Mouse (Mus musculus) neural tube, embryonic 12.5 days (tissue): ENCODE data around the gene Ascc1. TPM values are rescaled to one million over a fixed set of nuclear protein-coding genes. Genes with fewer than 3 reads are reported as not detected.

ENCODE experiments used
- ATAC-seq: fragments of 200-750 bp; cut with Nextera tagmentation; 2 replicates; pipeline ENCODE4 v1.8.0; 2017; ENCODE audit warnings: low read depth, mild to moderate bottlenecking, moderate TSS enrichment, moderate library complexity; ENCODE audit not compliant: low FRiP score
- H3K27ac ChIP-seq: fragments of 300-500 bp; sonication (generic); 2 replicates; pipeline ENCODE4 v1.5.1; 2016
- H3K27me3 ChIP-seq: fragments of 300-500 bp; sonication (generic); replicated peaks from 2 replicates; pipeline ENCODE4 v1.6.1; 2016; ENCODE audit warnings: mild to moderate bottlenecking
- H3K36me3 ChIP-seq: fragments of 300-500 bp; sonication (generic); 2 replicates; pipeline ENCODE4 v1.6.1; 2016; ENCODE audit warnings: mild to moderate bottlenecking
- H3K4me1 ChIP-seq: fragments of 300-500 bp; sonication (generic); 2 replicates; pipeline ENCODE4 v1.6.1; 2016
- H3K4me2 ChIP-seq: fragments of 300-500 bp; sonication (generic); replicated peaks from 2 replicates; pipeline ENCODE4 v1.6.1; 2016; ENCODE audit warnings: mild to moderate bottlenecking
- H3K4me3 ChIP-seq: fragments of 300-500 bp; sonication (generic); 2 replicates; pipeline ENCODE4 v1.5.1; 2016
- H3K9ac ChIP-seq: fragments of 300-500 bp; sonication (generic); 2 replicates; pipeline ENCODE4 v1.6.1; 2016; ENCODE audit warnings: mild to moderate bottlenecking
- H3K9me3 ChIP-seq: fragments of 300-500 bp; sonication (generic); 2 replicates; pipeline ENCODE4 v1.6.1; 2016; ENCODE audit warnings: mild to moderate bottlenecking
- WGBS: fragments of 180-500 bp; shearing (Covaris S2); methylation state at CpG from one replicate; pipeline ENCODE4 v1.1.7; 2016; 5-methylcytosine and 5-hydroxymethylcytosine counted together
- polyA plus RNA-seq: library from polyadenylated mRNA; unstranded; fragments of >200 nt; fragmentation: Nextera tagmentation; extraction: Ambion mirVana; gene quantifications from 2 replicates; pipeline ENCODE4 v1.2.1, GENCODE M21; 2016

Ascc1 gene
- polyA plus RNA-seq, 1 experiment from 2014 or later = 37.0 TPM

DNA sequence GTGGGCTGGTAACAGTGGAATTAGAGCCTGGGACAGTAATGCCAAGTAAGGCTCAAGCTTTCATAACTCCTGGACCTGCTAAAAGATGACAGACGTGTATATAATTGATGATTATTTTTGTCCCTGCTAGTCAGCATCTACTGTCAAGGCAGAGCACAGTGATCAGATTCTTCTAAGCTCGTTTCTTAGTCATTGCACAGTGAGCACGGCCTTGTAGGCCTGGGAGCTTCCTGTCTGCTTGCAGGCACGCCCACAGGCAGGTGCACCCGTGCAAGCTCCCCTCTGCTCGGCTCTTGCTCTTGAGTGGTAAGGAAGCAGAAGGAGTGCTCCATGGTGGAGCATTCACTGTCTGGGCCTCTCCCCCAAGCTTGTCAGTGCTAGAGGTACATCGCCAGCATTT, 25.6 kb downstream of the Ascc1 start:
- Histone ChIP-seq H3K4me1 (peaks cover 25% of the 10 kb centered on the region), H3K27ac (0 out of 2 replicates have a peak overlapping the region, but pooled peaks have one; percentile 42), H3K9ac (no peak overlapping the region), H3K4me3 (no peak overlapping the region), H3K9me3 (no peaks in the 10 kb centered on the region), H3K27me3 (no peaks in the 10 kb centered on the region), H3K36me3 (no peaks in the 10 kb centered on the region), H3K4me2 (no peak overlapping the region)
- 85% methylated on average over 7 of the region's 7 CpGs for WGBS
- no peak for ATAC-seq

DNA sequence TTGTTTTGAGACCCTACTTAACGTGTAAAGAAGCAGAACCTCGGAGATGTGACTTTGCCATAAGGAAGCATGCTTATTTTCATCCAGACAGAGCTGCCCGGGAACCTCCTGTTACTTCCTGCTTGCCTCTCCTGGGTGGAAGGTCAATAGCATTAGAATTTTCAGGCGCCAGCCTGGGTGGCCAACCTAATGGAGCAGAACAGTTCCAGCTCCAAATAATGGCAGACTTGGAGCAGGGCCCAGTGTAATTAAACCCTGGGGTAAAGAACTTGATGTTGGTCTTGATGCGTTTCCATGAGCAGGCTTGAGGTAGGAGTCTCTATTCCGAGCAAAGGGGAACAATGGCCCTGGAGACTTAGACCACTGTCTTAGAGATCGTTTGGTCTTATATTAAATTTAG, 26.4 kb downstream of the Ascc1 start:
- WGBS = 70% methylated on average over 7 of the region's 7 CpGs
- Histone ChIP-seq H3K27ac (no peak overlapping the region), H3K4me3 (no peak overlapping the region), H3K4me2 (no peak overlapping the region), H3K9ac (no peak overlapping the region), H3K9me3 (no peaks in the 10 kb centered on the region), H3K27me3 (no peaks in the 10 kb centered on the region), H3K36me3 (no peaks in the 10 kb centered on the region), H3K4me1 (peaks cover 26% of the 10 kb centered on the region)
- ATAC-seq = no peak

DNA sequence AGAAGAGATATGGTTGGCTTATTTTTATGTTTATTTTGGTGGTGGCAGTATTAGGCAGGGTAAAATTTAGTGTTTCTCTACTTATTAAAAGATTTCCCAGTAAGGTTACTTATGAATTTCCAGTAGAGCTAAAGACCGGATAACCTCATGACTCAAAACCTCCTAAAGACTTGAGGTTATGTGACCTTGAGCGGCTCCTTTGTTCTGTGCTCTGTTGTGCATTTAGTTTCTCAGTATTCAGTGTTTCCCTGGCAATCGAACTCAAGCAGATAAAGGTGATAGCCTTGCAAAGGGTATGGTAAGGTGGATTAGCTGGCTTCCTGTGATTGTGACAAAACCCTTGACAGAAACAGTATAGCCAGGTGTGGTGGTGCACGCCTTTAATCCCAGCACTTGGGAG, 26.8 kb downstream of the Ascc1 start:
- H3K36me3 ChIP-seq = no peaks in the 10 kb centered on the region
- no peaks in the 10 kb centered on the region for H3K27me3 ChIP-seq
- H3K27ac ChIP-seq = no peak overlapping the region
- WGBS = 89% methylated on average over 4 of the region's 4 CpGs
- no peak overlapping the region for H3K9ac ChIP-seq
- no peaks in the 10 kb centered on the region for H3K9me3 ChIP-seq
- no peak for ATAC-seq
- H3K4me1 ChIP-seq = peaks cover 26% of the 10 kb centered on the region
- no peak overlapping the region for H3K4me2 ChIP-seq
- H3K4me3 ChIP-seq = no peak overlapping the region

DNA sequence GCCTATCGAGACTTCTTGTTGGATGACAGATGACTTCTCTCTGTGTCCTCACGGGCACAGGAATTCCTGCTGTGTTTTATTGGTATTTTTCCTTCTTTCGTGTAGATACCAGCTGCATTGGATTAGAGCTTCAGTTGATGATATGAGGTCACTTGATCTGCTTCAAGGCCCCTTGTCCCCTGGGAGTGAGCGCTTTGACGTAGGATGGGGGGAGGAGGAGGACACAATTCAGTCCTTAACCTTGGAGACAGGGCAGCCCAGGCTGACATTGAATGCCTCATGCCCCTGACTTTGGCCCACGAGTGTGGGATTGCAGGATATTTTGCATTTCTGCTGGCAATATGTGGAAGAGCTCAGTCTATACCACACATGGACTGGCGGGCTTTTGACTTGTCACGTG, 29.0 kb downstream of the Ascc1 start:
- Histone ChIP-seq H3K9me3 (no peaks in the 10 kb centered on the region), H3K9ac (no peak overlapping the region), H3K27me3 (no peaks in the 10 kb centered on the region), H3K36me3 (no peaks in the 10 kb centered on the region), H3K27ac (no peak overlapping the region), H3K4me3 (no peak overlapping the region), H3K4me2 (no peak overlapping the region), H3K4me1 (peaks cover 23% of the 10 kb centered on the region)
- no peak for ATAC-seq
- 77% methylated on average over 8 of the region's 8 CpGs for WGBS

DNA sequence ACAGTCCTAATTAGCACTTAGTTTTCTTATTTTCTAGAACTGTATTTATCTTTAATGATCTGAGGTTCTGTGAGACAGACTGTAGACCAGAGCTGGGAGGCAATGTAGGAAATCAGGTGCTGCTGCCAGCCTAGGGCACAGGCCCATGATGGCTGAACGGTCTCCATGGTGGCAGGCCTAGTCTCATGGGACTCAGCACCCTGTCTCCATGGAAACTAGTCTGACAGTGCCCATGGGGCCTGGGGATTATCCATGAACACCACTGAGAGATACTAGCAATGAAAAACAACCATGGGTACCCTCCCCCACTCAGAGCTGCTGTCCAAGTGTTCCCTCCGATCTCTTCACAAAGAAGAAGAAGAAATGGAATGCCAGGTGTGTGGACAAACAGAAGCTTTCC, 29.4 kb downstream of the Ascc1 start:
- Histone ChIP-seq H3K27me3 (no peaks in the 10 kb centered on the region), H3K36me3 (no peaks in the 10 kb centered on the region), H3K4me2 (no peak overlapping the region), H3K4me1 (peaks cover 19% of the 10 kb centered on the region), H3K9me3 (no peaks in the 10 kb centered on the region), H3K9ac (no peak overlapping the region), H3K4me3 (no peak overlapping the region), H3K27ac (no peak overlapping the region)
- ATAC-seq = peak; percentile 63; the same call in 1 of the 2 replicates
- 59% methylated on average over 2 of the region's 2 CpGs for WGBS

DNA sequence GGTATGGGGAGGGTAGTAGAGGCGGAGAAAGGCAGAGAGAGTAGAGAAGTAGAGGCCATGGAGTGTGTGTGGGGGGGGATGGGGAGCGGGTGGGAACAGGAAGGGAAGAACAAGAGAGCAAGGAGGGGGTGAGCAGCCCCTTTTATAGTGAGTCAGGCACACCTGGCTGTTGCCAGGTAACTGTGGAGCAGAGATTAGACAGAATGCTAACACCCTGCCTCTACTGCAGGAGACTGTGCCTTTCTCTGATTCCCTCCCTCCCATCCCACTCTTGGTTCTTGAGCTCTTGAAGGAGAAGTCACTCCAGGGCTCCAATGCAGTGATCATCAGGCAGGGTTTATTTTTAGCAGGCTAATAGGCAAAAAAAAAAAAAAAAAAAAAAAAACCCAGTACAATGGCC, 30.0 kb downstream of the Ascc1 start:
- H3K36me3 ChIP-seq = no peaks in the 10 kb centered on the region
- H3K27me3 ChIP-seq = no peaks in the 10 kb centered on the region
- no peak overlapping the region for H3K9ac ChIP-seq
- no peak for ATAC-seq
- WGBS = 40% methylated on average over 2 of the region's 2 CpGs
- H3K9me3 ChIP-seq = no peaks in the 10 kb centered on the region
- H3K4me1 ChIP-seq = peaks cover 18% of the 10 kb centered on the region
- H3K27ac ChIP-seq = no peak overlapping the region
- H3K4me3 ChIP-seq = no peak overlapping the region
- no peak overlapping the region for H3K4me2 ChIP-seq

DNA sequence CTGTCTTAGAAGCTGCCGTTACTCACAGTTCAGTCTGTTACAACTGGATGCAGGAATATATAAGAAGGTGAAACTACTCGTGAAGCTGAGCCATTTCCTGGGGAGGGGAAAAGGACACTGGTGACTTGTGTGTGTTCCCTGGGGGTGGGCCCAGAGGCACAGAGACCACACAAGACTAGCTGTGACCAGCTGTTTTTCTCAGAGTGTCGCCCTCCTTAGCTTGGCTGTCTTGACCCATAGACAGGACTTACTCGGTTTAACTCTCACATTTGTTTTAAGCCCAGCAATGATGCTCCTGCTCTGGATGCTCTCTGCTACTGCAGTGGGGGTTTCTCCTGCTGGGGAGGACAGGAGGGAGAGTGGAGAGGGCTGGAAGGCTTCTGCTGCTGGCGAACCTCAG, 30.5 kb downstream of the Ascc1 start:
- no peak for ATAC-seq
- Histone ChIP-seq H3K9ac (no peak overlapping the region), H3K27ac (no peak overlapping the region), H3K4me1 (peaks cover 18% of the 10 kb centered on the region), H3K36me3 (no peaks in the 10 kb centered on the region), H3K4me3 (no peak overlapping the region), H3K9me3 (no peaks in the 10 kb centered on the region), H3K4me2 (no peak overlapping the region), H3K27me3 (no peaks in the 10 kb centered on the region)
- WGBS = 62% methylated on average over 5 of the region's 5 CpGs

DNA sequence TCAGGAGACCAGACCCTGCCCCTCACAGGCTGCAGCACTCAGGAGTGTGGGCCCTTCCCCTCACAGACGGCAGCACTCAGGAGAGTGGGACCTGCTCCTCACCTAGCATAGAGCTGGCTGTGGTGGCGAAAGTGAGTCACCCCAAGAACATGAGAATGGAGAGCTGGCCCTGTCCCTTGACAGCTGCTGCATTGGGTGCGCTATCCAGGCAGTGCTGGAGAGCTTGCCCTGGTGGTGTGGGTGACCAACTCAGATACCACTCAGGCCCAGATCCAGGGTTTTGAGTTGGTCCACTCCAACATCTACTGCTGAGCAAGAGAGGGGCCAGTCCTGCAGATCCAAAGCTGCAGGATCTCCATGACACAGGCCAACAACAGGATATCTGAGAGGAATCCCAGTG, 32.0 kb downstream of the Ascc1 start:
- H3K4me1 ChIP-seq = peaks cover 10% of the 10 kb centered on the region; the same call in 1 of the 2 replicates
- 81% methylated on average over 3 of the region's 3 CpGs for WGBS
- no peak overlapping the region for H3K4me2 ChIP-seq
- no peaks in the 10 kb centered on the region for H3K9me3 ChIP-seq
- no peak overlapping the region for H3K9ac ChIP-seq
- no peaks in the 10 kb centered on the region for H3K36me3 ChIP-seq
- no peak overlapping the region for H3K27ac ChIP-seq
- H3K27me3 ChIP-seq = no peaks in the 10 kb centered on the region
- H3K4me3 ChIP-seq = no peak overlapping the region
- no peak for ATAC-seq

DNA sequence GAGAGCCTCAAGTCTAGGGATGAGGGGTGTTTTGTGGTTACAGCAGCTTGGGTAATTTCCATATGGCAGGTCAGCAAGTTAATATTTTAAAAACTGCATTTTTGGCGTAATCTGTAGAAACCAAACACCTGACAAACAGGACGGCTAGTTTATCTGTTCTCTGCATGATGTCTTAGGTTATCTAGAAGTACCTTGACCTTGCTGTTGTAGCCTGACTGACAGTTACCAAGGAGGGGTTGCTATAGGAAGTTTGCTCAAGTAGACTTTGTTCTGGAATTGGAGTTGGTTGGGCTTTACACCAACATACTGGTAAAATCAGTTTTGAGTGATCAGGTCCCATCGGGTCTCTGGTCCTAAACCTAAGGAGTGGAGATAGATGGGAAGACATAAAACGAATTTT, 33.1 kb downstream of the Ascc1 start:
- Histone ChIP-seq H3K36me3 (no peaks in the 10 kb centered on the region), H3K9me3 (no peaks in the 10 kb centered on the region), H3K27me3 (no peaks in the 10 kb centered on the region), H3K9ac (no peak overlapping the region), H3K4me2 (no peak overlapping the region), H3K4me1 (peaks cover 10% of the 10 kb centered on the region; the same call in 1 of the 2 replicates), H3K4me3 (no peak overlapping the region), H3K27ac (no peak overlapping the region)
- 84% methylated on average over 4 of the region's 4 CpGs for WGBS
- no peak for ATAC-seq

DNA sequence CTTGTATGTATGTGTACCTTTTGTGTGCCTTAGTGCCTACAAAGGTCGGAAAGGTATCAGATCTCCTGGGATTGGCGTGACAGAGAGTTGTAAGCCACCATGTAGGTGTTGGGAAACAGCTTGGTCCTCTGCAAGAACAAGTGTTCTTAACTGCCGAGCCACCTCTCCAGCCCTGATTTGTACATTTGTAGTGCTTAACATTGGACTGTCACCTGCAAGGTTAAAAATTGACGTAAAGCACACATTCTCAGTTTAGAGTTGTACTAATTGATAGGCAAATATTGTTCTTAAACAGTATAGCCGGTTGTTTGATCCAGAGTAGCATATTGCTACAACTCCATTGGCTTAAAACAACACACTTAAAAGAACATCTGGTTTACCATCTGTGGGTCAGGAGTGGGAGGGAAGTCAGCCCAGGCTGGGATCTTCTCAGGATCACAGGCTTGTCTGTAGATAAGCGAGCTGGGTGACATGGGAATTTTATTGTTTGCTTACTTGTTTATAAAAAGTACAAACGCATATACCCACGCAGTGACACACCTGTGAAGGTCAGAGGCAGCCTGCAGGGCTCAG, 39.8 kb downstream of the Ascc1 start:
- Histone ChIP-seq H3K4me3 (no peak overlapping the region), H3K36me3 (no peaks in the 10 kb centered on the region), H3K27ac (no peak overlapping the region), H3K4me2 (no peak overlapping the region), H3K9me3 (no peaks in the 10 kb centered on the region), H3K9ac (no peak overlapping the region), H3K27me3 (no peaks in the 10 kb centered on the region), H3K4me1 (no peaks in the 10 kb centered on the region)
- ATAC-seq = no peak
- 86% methylated on average over 8 of the region's 8 CpGs for WGBS

DNA sequence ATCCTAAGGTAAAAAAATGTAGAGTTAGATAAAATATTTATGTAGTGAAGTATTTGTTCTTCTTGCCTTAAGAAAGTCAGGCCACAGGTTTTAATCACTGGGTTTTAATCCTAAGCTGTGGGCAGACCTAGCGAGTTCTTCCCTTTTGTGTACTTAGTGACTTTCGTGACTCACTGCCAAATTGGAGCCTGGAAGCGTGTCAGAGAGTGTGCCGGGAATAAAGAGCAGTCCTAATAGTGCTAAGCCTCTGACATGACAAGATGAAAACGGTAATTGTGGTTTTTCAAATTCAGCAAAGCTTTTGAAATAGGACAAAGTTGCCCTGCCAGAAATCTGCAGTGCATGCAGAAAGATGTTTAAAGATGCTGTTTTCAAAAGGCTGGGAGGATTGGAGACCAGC, 44.1 kb downstream of the Ascc1 start:
- Histone ChIP-seq H3K27me3 (no peaks in the 10 kb centered on the region), H3K9me3 (no peaks in the 10 kb centered on the region), H3K36me3 (peaks cover 4% of the 10 kb centered on the region; the same call in 1 of the 2 replicates), H3K9ac (no peak overlapping the region), H3K4me1 (no peaks in the 10 kb centered on the region), H3K4me2 (no peak overlapping the region), H3K27ac (no peak overlapping the region), H3K4me3 (no peak overlapping the region)
- WGBS = 57% methylated on average over 5 of the region's 5 CpGs
- ATAC-seq = no peak

DNA sequence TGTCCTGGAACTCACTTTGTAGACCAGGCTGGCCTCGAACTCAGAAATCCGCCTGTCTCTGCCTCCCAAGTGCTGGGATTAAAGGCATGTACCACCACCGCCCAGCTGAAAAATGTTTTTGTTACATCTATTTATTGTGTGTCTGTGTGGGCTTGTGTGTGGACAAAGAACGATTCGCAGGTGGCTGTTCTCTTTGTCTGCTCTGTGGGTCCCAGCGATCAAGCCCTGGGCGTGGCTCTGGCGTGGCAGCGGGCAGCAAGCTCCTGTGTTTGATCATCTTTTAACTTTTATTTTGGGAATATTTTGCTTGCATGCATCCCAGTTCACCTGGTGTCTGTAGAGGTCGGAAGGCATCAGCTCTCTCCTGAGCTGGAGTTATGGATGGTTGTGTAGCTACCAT, 48.0 kb downstream of the Ascc1 start:
- Histone ChIP-seq H3K4me1 (no peaks in the 10 kb centered on the region), H3K4me2 (no peak overlapping the region), H3K9ac (no peak overlapping the region), H3K4me3 (no peak overlapping the region), H3K27ac (no peak overlapping the region), H3K27me3 (no peaks in the 10 kb centered on the region), H3K9me3 (no peaks in the 10 kb centered on the region), H3K36me3 (peaks cover 4% of the 10 kb centered on the region; the same call in 1 of the 2 replicates)
- WGBS = 93% methylated on average over 10 of the region's 10 CpGs
- ATAC-seq = no peak

DNA sequence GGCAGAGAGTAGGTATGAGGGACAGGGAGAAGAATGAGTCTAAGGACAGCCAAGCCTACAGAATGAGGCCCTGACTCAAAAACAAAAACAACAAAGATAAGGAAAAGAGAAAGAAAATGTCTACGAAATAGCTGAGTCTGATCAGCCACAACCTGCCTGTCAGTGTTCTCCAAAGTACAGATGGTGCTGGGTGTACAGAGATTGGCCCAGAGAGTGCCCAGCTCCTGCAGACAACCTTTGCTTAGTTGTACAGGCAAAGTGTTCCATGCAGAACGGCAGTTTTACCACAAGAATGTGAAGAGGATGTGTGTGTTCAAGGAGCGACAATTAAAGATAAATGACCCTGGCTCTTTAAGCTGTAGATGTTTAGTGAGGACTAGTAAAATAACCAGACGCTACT, 50.5 kb downstream of the Ascc1 start:
- Histone ChIP-seq H3K27ac (no peak overlapping the region), H3K27me3 (no peaks in the 10 kb centered on the region), H3K36me3 (peaks cover 4% of the 10 kb centered on the region), H3K4me1 (no peaks in the 10 kb centered on the region), H3K4me3 (no peak overlapping the region), H3K9me3 (peaks cover 4% of the 10 kb centered on the region; the same call in 1 of the 2 replicates), H3K9ac (no peak overlapping the region), H3K4me2 (no peak overlapping the region)
- ATAC-seq = no peak
- 84% methylated on average over 4 of the region's 4 CpGs for WGBS
